Mouse (Mus musculus) stomach, embryonic 15.5 days (tissue): Measurements from ENCODE around the gene Olfr109. TPM values are rescaled to one million over a fixed set of nuclear protein-coding genes. Genes with fewer than 3 reads are reported as not detected.

Source experiments
- ATAC-seq: fragments of 200-750 bp; cut with Nextera tagmentation; 2 replicates; pipeline ENCODE4 v1.8.0; 2017; ENCODE audit warnings: low read depth, moderate number of reproducible peaks, moderate TSS enrichment; ENCODE audit not compliant: insufficient read depth, low FRiP score
- H3K27ac ChIP-seq: fragments of 300-500 bp; sonication (generic); 2 replicates; pipeline ENCODE4 v1.5.1; 2015; ENCODE audit warnings: mild to moderate bottlenecking, inconsistent platforms
- H3K27me3 ChIP-seq: fragments of 300-500 bp; sonication (generic); replicated peaks from 2 replicates; pipeline ENCODE4 v1.6.1; 2015; ENCODE audit warnings: inconsistent platforms
- H3K36me3 ChIP-seq: fragments of 300-500 bp; sonication (generic); 2 replicates; pipeline ENCODE4 v1.6.1; 2015; ENCODE audit warnings: inconsistent platforms
- H3K4me1 ChIP-seq: fragments of 300-500 bp; sonication (generic); 2 replicates; pipeline ENCODE4 v1.6.1; 2015; ENCODE audit warnings: inconsistent platforms
- H3K4me2 ChIP-seq: fragments of 300-500 bp; sonication (generic); 2 replicates; pipeline ENCODE4 v1.6.1; 2015; ENCODE audit warnings: mild to moderate bottlenecking, inconsistent platforms
- H3K4me3 ChIP-seq: fragments of 300-500 bp; sonication (generic); replicated peaks from 2 replicates; pipeline ENCODE4 v1.5.1; 2015; ENCODE audit warnings: inconsistent platforms
- H3K9ac ChIP-seq: fragments of 300-500 bp; sonication (generic); 2 replicates; pipeline ENCODE4 v1.6.1; 2015; ENCODE audit warnings: inconsistent platforms
- H3K9me3 ChIP-seq: fragments of 300-500 bp; sonication (generic); 2 replicates; pipeline ENCODE4 v1.6.1; 2016; ENCODE audit warnings: inconsistent platforms
- WGBS: fragments of 180-500 bp; shearing (Covaris S2); methylation state at CpG from one replicate; pipeline ENCODE4 v1.1.7; 2015; 5-methylcytosine and 5-hydroxymethylcytosine counted together
- polyA plus RNA-seq: library from polyadenylated mRNA; unstranded; fragments of >200 nt; fragmentation: Nextera tagmentation; extraction: Ambion mirVana; gene quantifications from 2 replicates; pipeline ENCODE4 v1.2.1, GENCODE M21; 2015

The Olfr109 gene
- polyA plus RNA-seq, result not detected in 2 replicates

GRCm38 (mm10) chr17:37458616-37459015, at the start of gene Olfr109:
Gene Olfr109 (plus strand): TSS chr17:37458916.
- 89% methylated on average over 1 of the region's 1 CpGs for WGBS
- H3K27ac ChIP-seq, result no peak within 1 kb of the TSS
- no peaks in the 10 kb centered on the region for H3K27me3 ChIP-seq
- H3K9ac ChIP-seq, result no peak within 1 kb of the TSS
- no peaks in the 10 kb centered on the region for H3K4me1 ChIP-seq
- no peak within 1 kb of the TSS for H3K4me3 ChIP-seq
- no peaks in the 10 kb centered on the region for H3K9me3 ChIP-seq
- ATAC-seq, result no peak
- no peaks in the 10 kb centered on the region for H3K36me3 ChIP-seq
- no peak within 1 kb of the TSS for H3K4me2 ChIP-seq

GRCm38 (mm10) chr17:37413380-37413779, 45.3 kb upstream of the Olfr109 start:
- H3K4me3 ChIP-seq, result no peak overlapping the region
- no peaks in the 10 kb centered on the region for H3K9me3 ChIP-seq
- H3K4me1 ChIP-seq, result no peaks in the 10 kb centered on the region
- H3K27ac ChIP-seq, result no peak overlapping the region
- ATAC-seq, result no peak
- H3K36me3 ChIP-seq, result no peaks in the 10 kb centered on the region
- no peak overlapping the region for H3K9ac ChIP-seq
- no peaks in the 10 kb centered on the region for H3K27me3 ChIP-seq
- H3K4me2 ChIP-seq, result no peak overlapping the region

GRCm38 (mm10) chr17:37445180-37445579, 13.5 kb upstream of the Olfr109 start, which contains the start of gene Olfr108:
Gene Olfr108 (plus strand): TSS chr17:37445480.
- Histone ChIP-seq H3K27me3 (no peaks in the 10 kb centered on the region), H3K4me1 (no peaks in the 10 kb centered on the region), H3K4me2 (no peak within 1 kb of the TSS), H3K9me3 (no peaks in the 10 kb centered on the region), H3K9ac (no peak within 1 kb of the TSS), H3K27ac (no peak within 1 kb of the TSS), H3K4me3 (no peak within 1 kb of the TSS), H3K36me3 (no peaks in the 10 kb centered on the region)
- WGBS, result 83% methylated on average over 1 of the region's 1 CpGs
- ATAC-seq, result no peak

- 80% methylated on average over 2 of the region's 2 CpGs for WGBS
- H3K27me3 ChIP-seq, result no peaks in the 10 kb centered on the region
- H3K4me3 ChIP-seq, result no peak within 1 kb of the TSS
- no peak within 1 kb of the TSS for H3K4me2 ChIP-seq
- H3K9ac ChIP-seq, result no peak within 1 kb of the TSS
- no peak for ATAC-seq
- no peaks in the 10 kb centered on the region for H3K9me3 ChIP-seq
- H3K36me3 ChIP-seq, result no peaks in the 10 kb centered on the region
- H3K4me1 ChIP-seq, result no peaks in the 10 kb centered on the region
- no peak within 1 kb of the TSS for H3K27ac ChIP-seq
Observed at GRCm38 (mm10) chr17:37483452-37483851, 24.7 kb downstream of the Olfr109 start, which contains the start of gene H2-M2. Gene H2-M2 (minus strand): TSS chr17:37483552.

GRCm38 (mm10) chr17:37491930-37492518, 33.3 kb downstream of the Olfr109 start, which contains the start of gene Olfr110:
Gene Olfr110 (plus strand): TSS chr17:37492468.
- ATAC-seq, result no peak
- Histone ChIP-seq H3K4me3 (no peak within 1 kb of the TSS), H3K27me3 (no peaks in the 10 kb centered on the region), H3K27ac (no peak within 1 kb of the TSS), H3K4me1 (no peaks in the 10 kb centered on the region), H3K36me3 (no peaks in the 10 kb centered on the region), H3K9ac (no peak within 1 kb of the TSS), H3K4me2 (no peak within 1 kb of the TSS), H3K9me3 (no peaks in the 10 kb centered on the region)
- WGBS, result 70% methylated on average over 1 of the region's 1 CpGs

- Histone ChIP-seq H3K36me3 (no peaks in the 10 kb centered on the region), H3K4me1 (no peaks in the 10 kb centered on the region), H3K9ac (no peak within 1 kb of the TSS), H3K4me2 (no peak within 1 kb of the TSS), H3K27ac (no peak within 1 kb of the TSS), H3K9me3 (no peaks in the 10 kb centered on the region), H3K4me3 (no peak within 1 kb of the TSS), H3K27me3 (no peaks in the 10 kb centered on the region)
- no peak for ATAC-seq
- 84% methylated on average over 4 of the region's 4 CpGs for WGBS
Observed at GRCm38 (mm10) chr17:37507730-37508129, 49.0 kb downstream of the Olfr109 start, which contains the start of gene Olfr111. Gene Olfr111 (plus strand): TSS chr17:37508030.

Other genes starting within 250 kb of the Olfr109 start
- not detected in 2 replicates for gene Olfr95, start 245.8 kb upstream of the Olfr109 start, polyA plus RNA-seq
- gene Olfr96, start 238.8 kb upstream of the Olfr109 start, polyA plus RNA-seq, result not detected in 2 replicates
- gene Olfr97, start 221.6 kb upstream of the Olfr109 start, polyA plus RNA-seq, result not detected in 2 replicates
- not detected in 2 replicates for gene Olfr98, start 195.2 kb upstream of the Olfr109 start, polyA plus RNA-seq
- gene H2-M3, start 188.7 kb upstream of the Olfr109 start, polyA plus RNA-seq, result 4.2 and 4.9 TPM in 2 replicates
- not detected in 2 replicates for gene Olfr99, start 175.5 kb upstream of the Olfr109 start, polyA plus RNA-seq
- not detected in 2 replicates for gene Olfr101, start 154.6 kb upstream of the Olfr109 start, polyA plus RNA-seq
- gene Olfr102, start 141.9 kb upstream of the Olfr109 start, polyA plus RNA-seq, result not detected in 2 replicates
- gene Olfr103, start 119.2 kb upstream of the Olfr109 start, polyA plus RNA-seq, result not detected in 2 replicates
- not detected in 2 replicates for gene Olfr104-ps, start 99.3 kb upstream of the Olfr109 start, polyA plus RNA-seq
- gene Olfr105-ps, start 79.9 kb upstream of the Olfr109 start, polyA plus RNA-seq, result not detected in 2 replicates
- gene Olfr106-ps, start 68.5 kb upstream of the Olfr109 start, polyA plus RNA-seq, result not detected in 2 replicates
- gene Olfr107, start 59.7 kb upstream of the Olfr109 start, polyA plus RNA-seq, result not detected in 2 replicates
- gene Olfr108, start 13.4 kb upstream of the Olfr109 start, polyA plus RNA-seq, result not detected in 2 replicates
- gene H2-M2, start 24.6 kb downstream of the Olfr109 start, polyA plus RNA-seq, result not detected in 2 replicates
- gene Olfr110, start 33.6 kb downstream of the Olfr109 start, polyA plus RNA-seq, result not detected in 2 replicates
- not detected in 2 replicates for gene Olfr111, start 49.1 kb downstream of the Olfr109 start, polyA plus RNA-seq
- not detected in 2 replicates for gene Olfr112, start 110.5 kb downstream of the Olfr109 start, polyA plus RNA-seq
- not detected in 2 replicates for gene Olfr113, start 118.7 kb downstream of the Olfr109 start, polyA plus RNA-seq
- gene Olfr114, start 133.8 kb downstream of the Olfr109 start, polyA plus RNA-seq, result not detected in 2 replicates
- gene Olfr115, start 168.2 kb downstream of the Olfr109 start, polyA plus RNA-seq, result not detected in 2 replicates
- gene Olfr116, start 168.3 kb downstream of the Olfr109 start, polyA plus RNA-seq, result not detected in 2 replicates
- gene Olfr117, start 204.9 kb downstream of the Olfr109 start, polyA plus RNA-seq, result not detected in 2 replicates
- not detected in 2 replicates for gene Olfr118, start 208.1 kb downstream of the Olfr109 start, polyA plus RNA-seq
- gene Olfr119, start 237.6 kb downstream of the Olfr109 start, polyA plus RNA-seq, result not detected in 2 replicates